Mouse (Mus musculus) heart, postnatal 4 days (tissue): ENCODE data around the gene Usp53. TPM values are rescaled to one million over a fixed set of nuclear protein-coding genes. Genes with fewer than 3 reads are reported as not detected.

Experiments used
- DNase-seq: peaks from one replicate; pipeline ENCODE4 v3.0.0; 2021
- total RNA-seq, 2 experiments: library from RNA; stranded (reverse); gene quantifications; 2 replicates each; pipeline ENCODE4 v1.2.3; 2021

The Usp53 gene
- total RNA-seq = 1 to 10 TPM; 7.4 to 10.0 TPM

GRCm38 (mm10) chr3:122984249-122985182 is at the start of gene Usp53:
Gene Usp53 (minus strand): TSS chr3:122984510.
- peak; percentile 95 for DNase-seq

GRCm38 (mm10) chr3:123033804-123034203 is 49.5 kb upstream of the Usp53 start:
- DNase-seq = peak; percentile 26

- DNase-seq = no peak
Observed at GRCm38 (mm10) chr3:123025634-123026033, 41.3 kb upstream of the Usp53 start.

- DNase-seq = no peak
Observed at GRCm38 (mm10) chr3:123024496-123025234, 40.4 kb upstream of the Usp53 start.

- DNase-seq = no peak
Observed at GRCm38 (mm10) chr3:123018792-123019191, 34.5 kb upstream of the Usp53 start.

- DNase-seq = no peak
Observed at GRCm38 (mm10) chr3:123013476-123013875, 29.2 kb upstream of the Usp53 start.

- no peak for DNase-seq
Observed at GRCm38 (mm10) chr3:123009417-123009816, 25.1 kb upstream of the Usp53 start.

- DNase-seq = no peak
Observed at GRCm38 (mm10) chr3:123007386-123007785, 23.1 kb upstream of the Usp53 start.

GRCm38 (mm10) chr3:123001053-123001452 is 16.7 kb upstream of the Usp53 start:
- no peak for DNase-seq

GRCm38 (mm10) chr3:122998511-122998910 is 14.2 kb upstream of the Usp53 start:
- no peak for DNase-seq

- no peak for DNase-seq
Observed at GRCm38 (mm10) chr3:122996968-122997367, 12.7 kb upstream of the Usp53 start.

GRCm38 (mm10) chr3:122986906-122987305 is 2.6 kb upstream of the Usp53 start:
- no peak for DNase-seq

- no peak for DNase-seq
Observed at GRCm38 (mm10) chr3:122986386-122986785, 2.1 kb upstream of the Usp53 start.

- DNase-seq = no peak
Observed at GRCm38 (mm10) chr3:122985183-122985944, 1.1 kb upstream of the Usp53 start.

GRCm38 (mm10) chr3:122983849-122984248 is 461 bp downstream of the Usp53 start:
- DNase-seq = no peak

GRCm38 (mm10) chr3:122975964-122976363 is 8.3 kb downstream of the Usp53 start:
- DNase-seq = no peak

GRCm38 (mm10) chr3:122975363-122975762 is 8.9 kb downstream of the Usp53 start:
- DNase-seq = no peak

- DNase-seq = no peak
Observed at GRCm38 (mm10) chr3:122974833-122975232, 9.5 kb downstream of the Usp53 start.

GRCm38 (mm10) chr3:122972126-122972822 is 12.0 kb downstream of the Usp53 start:
- no peak for DNase-seq

- DNase-seq = no peak
Observed at GRCm38 (mm10) chr3:122968391-122968790, 15.9 kb downstream of the Usp53 start.

GRCm38 (mm10) chr3:122964301-122964700 is 20.0 kb downstream of the Usp53 start:
- DNase-seq = no peak

GRCm38 (mm10) chr3:122950129-122950528 is 34.2 kb downstream of the Usp53 start:
- DNase-seq = no peak
